Mouse (Mus musculus) MEL (cell line): ENCODE results near the gene Gm20388. TPM values are rescaled to one million over a fixed set of nuclear protein-coding genes. Genes with fewer than 3 reads are reported as not detected.

ENCODE experiments used
- DNase-seq: peaks from one replicate; pipeline ENCODE4 v3.0.0; 2011; ENCODE audit warnings: low read depth, low spot score
- H3K27ac ChIP-seq: 2 replicates; pipeline ENCODE4 v1.5.1; 2012; ENCODE audit warnings: low read depth, mild to moderate bottlenecking, control low read depth, low read length, moderate library complexity; ENCODE audit not compliant: control insufficient read depth
- H3K27me3 ChIP-seq, 2 experiments: fragments of 150-350 bp in 1 of 2; sonication (generic) in 1 of 2; 2 replicates each; pipeline ENCODE4 v1.6.1; 2012; ENCODE audit warnings: low read length in 2 of 2, mild to moderate bottlenecking in 2 of 2, improper control_type of control experiment in 1 of 2, moderate library complexity in 1 of 2; ENCODE audit not compliant: insufficient read depth in 2 of 2, control insufficient read depth in 1 of 2
- H3K36me3 ChIP-seq, 2 experiments: 2 replicates each; pipeline ENCODE4 v1.6.1; 2012 to 2014; ENCODE audit warnings: low read length in 2 of 2, improper control_type of control experiment in 1 of 2, inconsistent platforms in 1 of 2, mild to moderate bottlenecking in 1 of 2; ENCODE audit not compliant: insufficient read depth in 2 of 2, control insufficient read depth in 1 of 2
- H3K4me1 ChIP-seq, 2 experiments: fragments of 150-350 bp in 1 of 2; sonication (generic) in 1 of 2; 2 replicates each; pipeline ENCODE4 v1.6.1; 2012; ENCODE audit warnings: low read length in 2 of 2, improper control_type of control experiment in 1 of 2, mild to moderate bottlenecking in 1 of 2; ENCODE audit not compliant: insufficient read depth in 2 of 2, control insufficient read depth in 1 of 2
- H3K4me3 ChIP-seq, 2 experiments: fragments of 150-350 bp in 1 of 2; sonication (generic) in 1 of 2; 2 replicates each; pipeline ENCODE4 v1.5.1; 2012; ENCODE audit warnings: low read depth in 2 of 2, low read length in 2 of 2, mild to moderate bottlenecking in 2 of 2, moderate library complexity in 2 of 2, control low read depth in 1 of 2, improper control_type of control experiment in 1 of 2; ENCODE audit not compliant: control insufficient read depth in 1 of 2, insufficient read depth in 1 of 2
- H3K79me2 ChIP-seq: 2 replicates; pipeline ENCODE4 v1.6.1; 2012; ENCODE audit warnings: mild to moderate bottlenecking, low read length, moderate library complexity; ENCODE audit not compliant: control insufficient read depth, poor library complexity, insufficient read depth
- H3K9ac ChIP-seq: 2 replicates; pipeline ENCODE4 v1.6.1; 2012; ENCODE audit warnings: low read depth, mild to moderate bottlenecking, control low read depth, low read length, moderate library complexity; ENCODE audit not compliant: control insufficient read depth, poor library complexity, severe bottlenecking
- H3K9me3 ChIP-seq: fragments of 150-350 bp; sonication (generic); replicated peaks from 2 replicates; pipeline ENCODE4 v1.6.1; 2012; ENCODE audit warnings: mild to moderate bottlenecking, low read length, improper control_type of control experiment, moderate library complexity; ENCODE audit not compliant: insufficient read depth
- BHLHE40 ChIP-seq: IDR thresholded peaks from 2 replicates; pipeline ENCODE4 v1.6.1; 2012; ENCODE audit warnings: low read depth, mild to moderate bottlenecking, inconsistent platforms, low read length, improper control_type of control experiment, borderline replicate concordance
- CTCF ChIP-seq, 3 experiments: IDR thresholded peaks in 2 of 3; conservative IDR thresholded peaks in 1 of 3; 2 replicates each; pipeline ENCODE4 v1.5.1; 2011 to 2012; ENCODE audit warnings: low read length in 3 of 3, low read depth in 2 of 3, mild to moderate bottlenecking in 2 of 3, improper control_type of control experiment in 1 of 3, inconsistent platforms in 1 of 3, mixed read lengths in 1 of 3, moderate library complexity in 1 of 3; ENCODE audit not compliant: control insufficient read depth in 1 of 3, insufficient read depth in 1 of 3, poor library complexity in 1 of 3, severe bottlenecking in 1 of 3
- E2F4 ChIP-seq: IDR thresholded peaks from 2 replicates; pipeline ENCODE4 v1.6.1; 2011; ENCODE audit warnings: low read depth, low read length, improper control_type of control experiment, borderline replicate concordance
- GATA1 ChIP-seq: IDR thresholded peaks from 2 replicates; pipeline ENCODE4 v1.6.1; 2011; ENCODE audit warnings: low read depth, low read length, improper control_type of control experiment
- JUND ChIP-seq: IDR thresholded peaks from 2 replicates; pipeline ENCODE4 v1.6.1; 2011; ENCODE audit warnings: low read depth, mild to moderate bottlenecking, improper control_type of control experiment, low read length
- MAX ChIP-seq: IDR thresholded peaks from 2 replicates; pipeline ENCODE4 v1.6.1; 2011; ENCODE audit warnings: low read length, improper control_type of control experiment
- MEF2A ChIP-seq: IDR thresholded peaks from 2 replicates; pipeline ENCODE4 v1.6.1; 2014; ENCODE audit warnings: low read depth, mild to moderate bottlenecking, inconsistent platforms, low read length, improper control_type of control experiment; ENCODE audit not compliant: poor library complexity, insufficient replicate concordance, severe bottlenecking; ENCODE audit errors: extremely low read depth
- MXI1 ChIP-seq: IDR thresholded peaks from 2 replicates; pipeline ENCODE4 v1.6.1; 2011; ENCODE audit warnings: mild to moderate bottlenecking, low read depth, low read length, improper control_type of control experiment
- MYC ChIP-seq: IDR thresholded peaks from 2 replicates; pipeline ENCODE4 v1.6.1; 2011; ENCODE audit warnings: low read depth, mild to moderate bottlenecking, low read length, improper control_type of control experiment, moderate library complexity
- NELFE ChIP-seq: IDR thresholded peaks from 2 replicates; pipeline ENCODE4 v1.6.1; 2011; ENCODE audit warnings: low read depth, low read length, improper control_type of control experiment
- POLR2A ChIP-seq, 2 experiments: IDR thresholded peaks; 2 replicates each; pipeline ENCODE4 v1.6.1; 2011 to 2012; ENCODE audit warnings: low read length in 2 of 2, mild to moderate bottlenecking in 2 of 2, control low read depth in 1 of 2, improper control_type of control experiment in 1 of 2, low read depth in 1 of 2, moderate library complexity in 1 of 2; ENCODE audit not compliant: control insufficient read depth in 1 of 2, insufficient read depth in 1 of 2, poor library complexity in 1 of 2
- RAD21 ChIP-seq: IDR thresholded peaks from 2 replicates; pipeline ENCODE4 v1.6.1; 2011; ENCODE audit warnings: mild to moderate bottlenecking, low read depth, low read length, improper control_type of control experiment
- RCOR1 ChIP-seq: IDR thresholded peaks from 2 replicates; pipeline ENCODE4 v1.6.1; 2012; ENCODE audit warnings: low read depth, mild to moderate bottlenecking, inconsistent platforms, low read length, improper control_type of control experiment
- SMC3 ChIP-seq: IDR thresholded peaks from 2 replicates; pipeline ENCODE4 v1.6.1; 2011; ENCODE audit warnings: low read depth, low read length, improper control_type of control experiment
- TAL1 ChIP-seq: IDR thresholded peaks from 2 replicates; pipeline ENCODE4 v1.6.1; 2012; ENCODE audit warnings: mild to moderate bottlenecking, inconsistent platforms, low read length, moderate library complexity, mixed read lengths
- USF2 ChIP-seq, 2 experiments: IDR thresholded peaks; 2 replicates each; pipeline ENCODE4 v1.6.1; 2011 to 2012; ENCODE audit warnings: improper control_type of control experiment in 2 of 2, low read length in 2 of 2, borderline replicate concordance in 1 of 2, inconsistent platforms in 1 of 2, low read depth in 1 of 2, mild to moderate bottlenecking in 1 of 2; ENCODE audit not compliant: insufficient read depth in 1 of 2
- ZKSCAN1 ChIP-seq: IDR thresholded peaks from 2 replicates; pipeline ENCODE4 v1.6.1; 2012; ENCODE audit warnings: low read depth, mild to moderate bottlenecking, inconsistent platforms, low read length, improper control_type of control experiment, moderate library complexity
- ZNF384 ChIP-seq: IDR thresholded peaks from 2 replicates; pipeline ENCODE4 v1.6.1; 2012; ENCODE audit warnings: low read depth, mild to moderate bottlenecking, inconsistent platforms, low read length, improper control_type of control experiment
- polyA plus RNA-seq, 2 experiments: library from polyadenylated mRNA; stranded (reverse) in 1 of 2; unstranded in 1 of 2; fragments of >175 nt in 1 of 2; fragments of >200 nt in 1 of 2; gene quantifications; 2 replicates each; pipeline versions ENCODE4 v1.2.1 to v1.2.4; 2012; ENCODE audit warnings: low replicate concordance in 2 of 2, low read depth in 1 of 2; ENCODE audit not compliant: insufficient read length in 2 of 2, insufficient read depth in 1 of 2, missing spikeins in 1 of 2
- total RNA-seq: library from RNA; depleted of rRNA; stranded (reverse); fragments of 300-350 nt; gene quantifications from 2 replicates; pipeline ENCODE4 v1.2.3, GENCODE M21; 2012

Gene Gm20388
- total and polyA plus RNA-seq, 3 experiments: 11.1 to 17.8 TPM; not detected in 1

DNA sequence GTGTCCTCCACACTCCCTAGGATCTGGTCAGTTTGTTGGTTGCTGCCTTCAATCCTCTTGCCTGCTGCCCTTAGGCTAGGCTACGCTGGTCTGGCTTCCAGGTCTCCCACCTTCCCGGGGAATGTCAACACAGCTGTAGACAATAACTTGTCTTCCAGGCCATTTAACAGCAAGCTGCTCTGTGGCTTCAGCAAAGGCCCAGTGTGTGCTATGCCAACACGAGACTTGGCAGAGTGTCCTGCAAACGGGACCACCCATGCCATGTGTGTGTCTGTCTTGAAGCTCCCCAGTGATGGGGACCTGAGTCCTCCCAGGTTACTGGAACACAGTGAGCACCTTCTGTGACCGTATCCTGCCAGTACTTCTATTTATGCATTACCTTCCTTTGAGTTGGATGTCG lies 1493.2 kb downstream of the Gm20388 start:
- Histone ChIP-seq H3K27ac (no peak overlapping the region), H3K4me3 (no peak overlapping the region), H3K79me2 (no peaks in the 10 kb centered on the region), H3K36me3 (no peaks in the 10 kb centered on the region), H3K9ac (no peak overlapping the region), H3K9me3 (no peaks in the 10 kb centered on the region), H3K27me3 (no peaks in the 10 kb centered on the region), H3K4me1 (no peaks in the 10 kb centered on the region)
- TF ChIP-seq TAL1 (no peak), NELFE (no peak), ZNF384 (no peak), CTCF (IDR thresholded peaks at IDR 0.05 in 2 of 3, conservative IDR thresholded peaks at IDR 0.05 in 1 of 3; ENCODE audit: control insufficient read depth in 1 of 3, insufficient read depth in 1 of 3, low read depth in 2 of 3, low read length in 3 of 3, poor library complexity in 1 of 3, severe bottlenecking in 1 of 3) (no peak), POLR2A (IDR thresholded peaks at IDR 0.05; ENCODE audit: control insufficient read depth in 1 of 2, insufficient read depth in 1 of 2, low read depth in 1 of 2, low read length in 2 of 2, poor library complexity in 1 of 2) (no peak)
- no peak for DNase-seq

DNA sequence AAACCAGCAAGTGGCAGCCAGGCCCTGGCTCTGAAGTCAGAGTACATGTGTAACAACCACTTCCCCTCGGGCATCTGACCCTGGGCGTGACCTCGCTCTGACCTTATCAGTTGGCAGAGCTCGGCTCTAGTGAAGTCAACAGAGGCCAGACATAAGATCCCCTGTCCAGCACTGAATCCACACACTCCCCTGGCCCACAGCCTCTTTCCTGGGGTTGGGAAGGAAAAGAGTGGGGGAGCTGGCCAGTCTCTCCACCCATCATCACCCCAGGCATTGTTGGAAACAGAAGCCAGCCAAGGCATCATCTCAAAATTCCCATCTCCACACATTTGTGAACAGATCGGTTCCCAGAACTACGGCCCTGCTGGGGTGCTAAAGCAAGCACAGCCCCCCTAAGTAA lies 1507.4 kb downstream of the Gm20388 start:
- H3K9ac ChIP-seq: no peak overlapping the region

DNA sequence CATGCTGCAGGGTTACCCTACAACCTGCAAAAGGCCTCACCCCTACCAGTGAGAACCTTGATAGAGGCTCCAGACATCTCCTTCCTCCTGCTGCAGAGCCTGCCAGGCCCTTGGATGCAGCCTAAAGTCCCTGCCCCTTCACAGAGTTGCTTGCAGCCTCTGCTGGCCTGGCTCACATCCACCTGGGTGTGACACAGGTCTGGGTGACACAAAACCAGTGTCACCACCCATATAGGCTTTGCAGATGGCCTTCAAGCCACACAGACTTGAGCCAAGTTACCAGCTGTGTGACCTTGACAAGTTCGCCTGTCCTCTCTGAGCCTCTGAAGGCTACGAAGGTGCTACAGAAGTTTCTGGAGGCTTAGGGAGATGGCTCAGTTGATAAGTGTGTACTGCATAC lies 1508.9 kb downstream of the Gm20388 start:
- TF ChIP-seq MEF2A (no peak), BHLHE40 (no peak)
- Histone ChIP-seq H3K36me3 (no peaks in the 10 kb centered on the region), H3K79me2 (no peaks in the 10 kb centered on the region), H3K9ac (no peak overlapping the region), H3K4me1 (no peaks in the 10 kb centered on the region), H3K27ac (no peak overlapping the region), H3K9me3 (no peaks in the 10 kb centered on the region), H3K27me3 (no peaks in the 10 kb centered on the region), H3K4me3 (no peak overlapping the region)
- no peak for DNase-seq

More for the DNA sequence above, 1507.4 kb downstream of the Gm20388 start:
- H3K4me3 ChIP-seq: no peak overlapping the region
- H3K27me3 ChIP-seq: no peaks in the 10 kb centered on the region
- TF ChIP-seq MYC (no peak), CTCF (IDR thresholded peaks at IDR 0.05 in 2 of 3, conservative IDR thresholded peaks at IDR 0.05 in 1 of 3; ENCODE audit: control insufficient read depth in 1 of 3, insufficient read depth in 1 of 3, low read depth in 2 of 3, low read length in 3 of 3, poor library complexity in 1 of 3, severe bottlenecking in 1 of 3) (no peak), ZKSCAN1 (no peak), POLR2A (IDR thresholded peaks at IDR 0.05; ENCODE audit: control insufficient read depth in 1 of 2, insufficient read depth in 1 of 2, low read depth in 1 of 2, low read length in 2 of 2, poor library complexity in 1 of 2) (no peak), MAX (no peak), E2F4 (no peak), RAD21 (no peak), RCOR1 (no peak), USF2 (IDR thresholded peaks at IDR 0.05; ENCODE audit: borderline replicate concordance in 1 of 2, insufficient read depth in 1 of 2, low read depth in 1 of 2, low read length in 2 of 2) (no peak), MXI1 (no peak), JUND (no peak), SMC3 (no peak), GATA1 (no peak)
- H3K9me3 ChIP-seq: no peaks in the 10 kb centered on the region
- H3K79me2 ChIP-seq: no peaks in the 10 kb centered on the region
- no peaks in the 10 kb centered on the region for H3K4me1 ChIP-seq
- no peak overlapping the region for H3K27ac ChIP-seq
- no peaks in the 10 kb centered on the region for H3K36me3 ChIP-seq
- no peak for DNase-seq
